Mouse (Mus musculus): ENCODE measurements around the gene Hnrnpab. TPM values are rescaled to one million over a fixed set of nuclear protein-coding genes. Genes with fewer than 3 reads are reported as not detected.

Gene Hnrnpab
- total RNA-seq, 1 experiment = 505 TPM

GRCm38 (mm10) chr11:51554590-51554989 is 52.1 kb downstream of the Hnrnpab start:
- no peaks in the 10 kb centered on the region for H3K9me3 ChIP-seq (ENCODE audit: control insufficient read depth, insufficient read depth, low read depth, low read length)
- H3K36me3 ChIP-seq (ENCODE audit: control insufficient read depth, insufficient read depth, low read length, poor library complexity, severe bottlenecking) = no peaks in the 10 kb centered on the region
- no peaks in the 10 kb centered on the region for H3K4me1 ChIP-seq (ENCODE audit: control insufficient read depth in 2 of 2, insufficient read depth in 2 of 2, low read length in 2 of 2, poor library complexity in 1 of 2)
- in situ Hi-C loops (cut with MboI; ENCODE audit: low sequenced_read_pairs in 2 of 2, unreplicated experiment in 2 of 2) = no loop called here
- no peak overlapping the region for H3K27ac ChIP-seq (ENCODE audit: insufficient read depth, low read depth, low read length, poor library complexity, severe bottlenecking)
- H3K4me3 ChIP-seq (ENCODE audit: insufficient read depth in 1 of 2, low read depth in 1 of 2, low read length in 2 of 2, poor library complexity in 1 of 2, severe bottlenecking in 1 of 2) = no peak overlapping the region
- no peak for DNase-seq (ENCODE audit: low read depth, low spot score)
- no peak overlapping the region for H3K9ac ChIP-seq (ENCODE audit: insufficient read depth, low read depth, low read length, poor library complexity, severe bottlenecking)
- no peak for TF ChIP-seq MAFK (IDR thresholded peaks at IDR 0.05; ENCODE audit: insufficient read depth, low read depth, low read length)
- TF ChIP-seq HCFC1 (IDR thresholded peaks at IDR 0.05; ENCODE audit: borderline replicate concordance, insufficient read depth, low read length) = peak; percentile 48; the same call in 1 of the 2 replicates
- 0 out of 2 replicates have a peak, but pooled peaks have one; percentile 46 for TF ChIP-seq ZNF384 (IDR thresholded peaks at IDR 0.05; ENCODE audit: low read depth, low read length)

GRCm38 (mm10) chr11:51552091-51552490 is 54.6 kb downstream of the Hnrnpab start:
- no peaks in the 10 kb centered on the region for H3K36me3 ChIP-seq (ENCODE audit: control insufficient read depth, insufficient read depth, low read length, poor library complexity, severe bottlenecking)
- H3K9ac ChIP-seq (ENCODE audit: insufficient read depth, low read depth, low read length, poor library complexity, severe bottlenecking) = no peak overlapping the region
- no peak overlapping the region for H3K27ac ChIP-seq (ENCODE audit: insufficient read depth, low read depth, low read length, poor library complexity, severe bottlenecking)
- no peak for DNase-seq (ENCODE audit: low read depth, low spot score)
- H3K9me3 ChIP-seq (ENCODE audit: control insufficient read depth, insufficient read depth, low read depth, low read length) = no peaks in the 10 kb centered on the region
- no peak overlapping the region for H3K4me3 ChIP-seq (ENCODE audit: insufficient read depth in 1 of 2, low read depth in 1 of 2, low read length in 2 of 2, poor library complexity in 1 of 2, severe bottlenecking in 1 of 2)
- TF ChIP-seq HCFC1 (IDR thresholded peaks at IDR 0.05; ENCODE audit: borderline replicate concordance, insufficient read depth, low read length) (no peak), ZC3H11A (IDR thresholded peaks at IDR 0.05; ENCODE audit: borderline replicate concordance, low read depth, low read length) (no peak), MAFK (IDR thresholded peaks at IDR 0.05; ENCODE audit: insufficient read depth, low read depth, low read length) (no peak), CHD2 (IDR thresholded peaks at IDR 0.05; ENCODE audit: low read depth, low read length) (no peak), ZNF384 (IDR thresholded peaks at IDR 0.05; ENCODE audit: low read depth, low read length) (no peak)
- H3K4me1 ChIP-seq (ENCODE audit: control insufficient read depth in 2 of 2, insufficient read depth in 2 of 2, low read length in 2 of 2, poor library complexity in 1 of 2) = no peaks in the 10 kb centered on the region
- in situ Hi-C loops (cut with MboI; ENCODE audit: low sequenced_read_pairs in 2 of 2, unreplicated experiment in 2 of 2) = no loop called here

GRCm38 (mm10) chr11:51551253-51551652 is 55.4 kb downstream of the Hnrnpab start:
- Histone ChIP-seq H3K9ac (ENCODE audit: insufficient read depth, low read depth, low read length, poor library complexity, severe bottlenecking) (no peak overlapping the region), H3K4me3 (ENCODE audit: insufficient read depth in 1 of 2, low read depth in 1 of 2, low read length in 2 of 2, poor library complexity in 1 of 2, severe bottlenecking in 1 of 2) (no peak overlapping the region), H3K9me3 (ENCODE audit: control insufficient read depth, insufficient read depth, low read depth, low read length) (no peaks in the 10 kb centered on the region), H3K27ac (ENCODE audit: insufficient read depth, low read depth, low read length, poor library complexity, severe bottlenecking) (no peak overlapping the region), H3K36me3 (ENCODE audit: control insufficient read depth, insufficient read depth, low read length, poor library complexity, severe bottlenecking) (no peaks in the 10 kb centered on the region), H3K4me1 (ENCODE audit: control insufficient read depth in 2 of 2, insufficient read depth in 2 of 2, low read length in 2 of 2, poor library complexity in 1 of 2) (no peaks in the 10 kb centered on the region)
- no peak for DNase-seq (ENCODE audit: low read depth, low spot score)
- TF ChIP-seq ZNF384 (IDR thresholded peaks at IDR 0.05; ENCODE audit: low read depth, low read length) = no peak
- TF ChIP-seq ZC3H11A (IDR thresholded peaks at IDR 0.05; ENCODE audit: borderline replicate concordance, low read depth, low read length) = no peak
- no peak for TF ChIP-seq HCFC1 (IDR thresholded peaks at IDR 0.05; ENCODE audit: borderline replicate concordance, insufficient read depth, low read length)
- no peak for TF ChIP-seq MAFK (IDR thresholded peaks at IDR 0.05; ENCODE audit: insufficient read depth, low read depth, low read length)
- TF ChIP-seq CHD2 (IDR thresholded peaks at IDR 0.05; ENCODE audit: low read depth, low read length) = no peak
- in situ Hi-C loops (cut with MboI; ENCODE audit: low sequenced_read_pairs in 2 of 2, unreplicated experiment in 2 of 2) = no loop called here

Other genes starting within 250 kb of the Hnrnpab start
- gene Phykpl, start 22.1 kb downstream of the Hnrnpab start, total RNA-seq (2012; rRNA removed) = 23.4 and 27.4 TPM in 2 replicates
- 452 and 461 TPM in 2 replicates for gene Nhp2, start 12.9 kb upstream of the Hnrnpab start, total RNA-seq (2012; rRNA removed)
- 41.1 and 96.5 TPM in 2 replicates for gene Rmnd5b, start 29.0 kb upstream of the Hnrnpab start, total RNA-seq (2012; rRNA removed)
- 23.7 and 43.8 TPM in 2 replicates for gene N4bp3, start 44.0 kb upstream of the Hnrnpab start, total RNA-seq (2012; rRNA removed)
- 4.1 and 12.2 TPM in 2 replicates for gene D930048N14Rik, start 44.1 kb upstream of the Hnrnpab start, total RNA-seq (2012; rRNA removed)
- 21.7 and 38.8 TPM in 2 replicates for gene 0610009B22Rik, start 82.0 kb upstream of the Hnrnpab start, total RNA-seq (2012; rRNA removed)
- gene Sec24a, start 156.8 kb upstream of the Hnrnpab start, total RNA-seq (2012; rRNA removed) = 9.3 and 10.9 TPM in 2 replicates
- 86.0 and 86.1 TPM in 2 replicates for gene Sar1b, start 156.8 kb upstream of the Hnrnpab start, total RNA-seq (2012; rRNA removed)

Measured in ES-E14 (cell line).